Mouse (Mus musculus) kidney, postnatal 36 days (tissue): ENCODE data around the gene Ampd1.

Experiments
- DNase-seq, 2 experiments: peaks; one replicate each; pipeline ENCODE4 v3.0.0; 2021 to 2022; ENCODE audit warnings: mixed read lengths in 2 of 2

The Ampd1 gene

DNA sequence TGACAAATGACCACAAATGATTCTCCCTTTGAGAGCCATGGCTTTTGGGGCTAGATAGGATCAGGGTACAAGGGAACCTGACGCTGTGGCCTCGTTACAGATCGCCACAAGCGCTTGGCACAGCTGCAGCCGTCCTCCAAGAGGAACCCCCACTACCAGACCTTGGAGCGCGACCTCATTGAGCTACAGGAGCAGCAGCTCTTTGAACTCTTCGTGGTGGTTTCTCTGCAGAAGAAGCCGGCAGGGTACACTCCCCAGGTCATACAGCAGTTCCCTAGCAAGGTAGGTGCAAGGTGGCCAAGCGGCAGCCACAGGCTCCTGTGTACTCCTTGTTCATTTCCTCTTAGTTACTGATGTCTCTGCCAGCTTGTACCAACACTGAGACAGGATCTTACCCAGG, 75.1 kb downstream of the Ampd1 start:
- DNase-seq, result no peak
